Comparison of ENCODE assay signal across 16 mouse cellular contexts in the genomic region with DNA sequence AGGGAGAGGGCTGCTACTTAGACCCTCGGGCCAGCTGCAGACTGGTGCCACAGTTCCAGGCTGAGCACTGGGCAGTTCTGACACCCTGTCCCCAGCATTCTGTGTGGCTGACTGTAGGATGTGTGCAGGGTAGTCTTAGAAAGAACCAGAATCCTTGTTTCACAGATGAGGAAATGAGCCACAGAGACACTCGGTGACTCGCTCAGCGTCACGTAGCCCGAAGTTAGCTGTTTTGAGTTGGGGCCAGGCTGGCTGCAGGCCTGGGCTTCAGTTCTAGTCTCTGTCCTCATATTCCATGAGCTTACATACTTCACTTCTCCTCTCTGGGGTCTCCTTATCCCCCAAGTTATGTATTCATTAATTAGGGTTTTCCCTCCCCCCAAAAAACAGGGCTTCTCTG. TPM values are rescaled to one million over a fixed set of nuclear protein-coding genes. Genes with fewer than 3 reads are reported as not detected.
DNase-seq lines count a peak whose midpoint lies in the region; ATAC-seq and TF ChIP-seq lines count a peak whose summit lies in the region.
"Had no signal": no experiment of that assay in that cellular context is flagged by ENCODE, and none has a peak within 500 bp of the region (broad histone marks: within the 10 kb centered on the region; RNA-seq: fewer than 3 reads in every experiment).

No protein-coding gene starts in this region.

- peak overlapping the region; percentile 50; the same call in 1 of the 2 replicates for H3K4me2 ChIP-seq in midbrain, embryonic 13.5 days (replicated peaks)
- H3K4me2 ChIP-seq in midbrain, embryonic 11.5 days: no peak overlapping the region
- H3K4me2 ChIP-seq: heart, embryonic 13.5 days; liver, embryonic 13.5 days had no signal

- intact Hi-C loops in gastrocnemius, adult 2 months (cut with DNase I): loop anchor here (5.0 kb wide), 1 partner anchor 41 kb away; no protein-coding TSS in a partner anchor

- no peak for DNase-seq in gastrocnemius, adult 2 months
- no peak for DNase-seq in gastrocnemius, adult 18-20 months (ENCODE audit: low spot score)
- no peak for DNase-seq in midbrain, embryonic 11.5 days (ENCODE audit: low spot score, missing footprints)
- DNase-seq in left cerebral cortex, adult 18-20 months (ENCODE audit: low spot score in 2 of 2): no peak
- DNase-seq in ovary, adult 18-20 months (ENCODE audit: low spot score): no peak
- DNase-seq: B cell, adult 2 months; heart, postnatal 36 days; liver, embryonic 13.5 days had no signal

- no peak for ATAC-seq in midbrain, embryonic 13.5 days
- no peak for ATAC-seq in midbrain, embryonic 11.5 days (ENCODE audit: low FRiP score)
- ATAC-seq: activated CD4-positive, CD25-positive, alpha-beta regulatory T cell, adult 4 months; intestine, postnatal 0 days; Patski had no signal

- H3K9me3 ChIP-seq in midbrain, embryonic 13.5 days: no peaks in the 10 kb centered on the region
- H3K9me3 ChIP-seq in midbrain, embryonic 11.5 days (ENCODE audit: control insufficient read depth, low read length): no peaks in the 10 kb centered on the region
- H3K9me3 ChIP-seq: heart, embryonic 13.5 days; liver, embryonic 13.5 days had no signal

- H3K9ac ChIP-seq in midbrain, embryonic 13.5 days (replicated peaks): 0 out of 2 replicates have a peak overlapping the region, but pooled peaks have one; percentile 14
- H3K9ac ChIP-seq in midbrain, embryonic 11.5 days (ENCODE audit: low read length): no peak overlapping the region
- H3K9ac ChIP-seq: heart, embryonic 13.5 days; liver, embryonic 13.5 days had no signal

- TF ChIP-seq CTCF in gastrocnemius, adult 2 months (IDR thresholded peaks at IDR 0.05): no peak
- no peak for TF ChIP-seq CTCF in bone marrow macrophage, adult 2 months (IDR thresholded peaks at IDR 0.05; ENCODE audit: low read depth, low read length)

- H3K4me1 ChIP-seq in midbrain, embryonic 13.5 days (replicated peaks): peaks cover 80% of the 10 kb centered on the region
- peaks cover 14% of the 10 kb centered on the region for H3K4me1 ChIP-seq in midbrain, embryonic 11.5 days (ENCODE audit: control insufficient read depth, insufficient read depth, low read length)
- H3K4me1 ChIP-seq in bone marrow macrophage, adult 2 months (ENCODE audit: control insufficient read depth, insufficient read depth, low read length): peaks cover 72% of the 10 kb centered on the region

- H3K79me2 ChIP-seq in macrophage (ENCODE audit: inconsistent target): peaks cover 83% of the 10 kb centered on the region

- peak overlapping the region; percentile 62 for H3K27ac ChIP-seq in gastrocnemius, adult 2 months
- no peak overlapping the region for H3K27ac ChIP-seq in midbrain, embryonic 13.5 days
- H3K27ac ChIP-seq in midbrain, embryonic 11.5 days (ENCODE audit: low read depth, low read length): no peak overlapping the region
- peak overlapping the region; percentile 51 for H3K27ac ChIP-seq in bone marrow macrophage, adult 2 months (ENCODE audit: insufficient read depth, low read depth, low read length)
- peak overlapping the region; percentile 97 for H3K27ac ChIP-seq in macrophage
- H3K27ac ChIP-seq: kidney, postnatal 0 days; liver, embryonic 13.5 days had no signal

- H3K27me3 ChIP-seq in midbrain, embryonic 13.5 days: peaks cover 17% of the 10 kb centered on the region; the same call in 1 of the 2 replicates
- peaks cover 11% of the 10 kb centered on the region for H3K27me3 ChIP-seq in midbrain, embryonic 11.5 days (ENCODE audit: control insufficient read depth, insufficient read depth, low read length)
- H3K27me3 ChIP-seq: Patski had no signal

- 94% methylated on average over 6 of the region's 6 CpGs for whole genome bisulfite sequencing in midbrain, embryonic 13.5 days
- WGBS in midbrain, embryonic 11.5 days: 86% methylated on average over 6 of the region's 6 CpGs
- WGBS in macrophage (ENCODE audit: missing documents): 45% methylated on average over 6 of the region's 6 CpGs

- no peak for TF ChIP-seq POLR2A in bone marrow macrophage, adult 2 months (IDR thresholded peaks at IDR 0.05; ENCODE audit: borderline replicate concordance, low read depth, low read length)

- no peak overlapping the region; the same call in 1 of the 2 replicates for H3K4me3 ChIP-seq in gastrocnemius, adult 2 months
- no peak overlapping the region for H3K4me3 ChIP-seq in midbrain, embryonic 13.5 days (replicated peaks)
- H3K4me3 ChIP-seq in midbrain, embryonic 11.5 days (ENCODE audit: low read depth, low read length): no peak overlapping the region
- H3K4me3 ChIP-seq in bone marrow macrophage, adult 2 months (ENCODE audit: insufficient read depth, low read length): no peak overlapping the region
- no peak overlapping the region for H3K4me3 ChIP-seq in macrophage (ENCODE audit: inconsistent target)
- H3K4me3 ChIP-seq: heart, embryonic 13.5 days; liver, embryonic 13.5 days had no signal

- H3K36me3 ChIP-seq in midbrain, embryonic 13.5 days: no peaks in the 10 kb centered on the region
- H3K36me3 ChIP-seq in midbrain, embryonic 11.5 days (ENCODE audit: control insufficient read depth, insufficient read depth, low read length): no peaks in the 10 kb centered on the region
- H3K36me3 ChIP-seq in macrophage (ENCODE audit: inconsistent target): no peaks in the 10 kb centered on the region
- H3K36me3 ChIP-seq: heart, embryonic 13.5 days; liver, embryonic 13.5 days had no signal

RNA-seq across cellular contexts. Expression of a gene that starts 3.6 kb away (rescaled TPM):
- total RNA-seq in gastrocnemius, adult 2 months (2021): 10 to 100 TPM in 1 of 2 experiments, 1 to 10 TPM in 1; 8.5 to 12.5 TPM
- 10 to 100 TPM; 10.3 to 10.4 TPM for total RNA-seq in gastrocnemius, adult 18-20 months (2021)
- polyA plus RNA-seq in midbrain, embryonic 13.5 days (2015; fragmentation: Nextera tagmentation; extraction: Ambion mirVana): 72.3 and 72.9 TPM in 2 replicates
- polyA plus RNA-seq in midbrain, embryonic 11.5 days (2014; fragmentation: Nextera tagmentation; extraction: Ambion mirVana): 12.1 and 13.6 TPM in 2 replicates
- polyA plus RNA-seq in bone marrow macrophage, adult 2 months (2012; ENCODE audit: insufficient read depth, insufficient read length, missing spikeins): 259 and 302 TPM in 2 replicates
- total RNA-seq in macrophage (2018; cell fraction: chromatin; rRNA removed): 100 to 1,000 TPM in 19 of 26 experiments, 10 to 100 TPM in 7; 22.5 to 373 (median 145) TPM
- 100 to 1,000 TPM; 388 to 983 (median 585) TPM for total RNA-seq in macrophage (2018; cell fraction: cytosol; rRNA removed)
- 1,000 to 10,000 TPM in 4 of 26 experiments, 100 to 1,000 TPM in 22; 221 to 1,187 (median 556) TPM for total RNA-seq in macrophage (2018; cell fraction: nucleus; rRNA removed)
- 449 to 1,011 TPM (median 478 TPM) in 3 replicates for polyA plus RNA-seq in macrophage (2018)
- total RNA-seq in left cerebral cortex, adult 18-20 months (2021): 100 to 1,000 TPM; 150 to 156 TPM

Comparison
In these comparisons a context has a peak if more than half of its experiments do, and no peak if none do; other contexts are left out.
1. H3K27ac ChIP-seq: peak in gastrocnemius, adult 2 months (single experiment), bone marrow macrophage, adult 2 months (single experiment) and macrophage (single experiment); none in midbrain, embryonic 13.5 days (single experiment) and midbrain, embryonic 11.5 days (single experiment).